Mouse (Mus musculus) lung, postnatal 25 days (tissue): Measurements from ENCODE around the gene Arhgef10l.

Source experiments
- DNase-seq: peaks from one replicate; pipeline ENCODE4 v3.0.0; 2022; ENCODE audit warnings: low spot score

Gene Arhgef10l

GRCm38 (mm10) chr4:140665760-140666159, at the start of gene Arhgef10l:
Gene Arhgef10l (minus strand): TSS chr4:140666012.
- DNase-seq = peak; percentile 82

- DNase-seq = no peak
These were observed 48.8 kb upstream of the Arhgef10l start for GRCm38 (mm10) chr4:140714586-140714985.

- DNase-seq = peak; percentile 92
These were observed 47.9 kb upstream of the Arhgef10l start for GRCm38 (mm10) chr4:140713480-140714365.

GRCm38 (mm10) chr4:140711360-140711759, 45.5 kb upstream of the Arhgef10l start:
- no peak for DNase-seq

GRCm38 (mm10) chr4:140710781-140711180, 45.0 kb upstream of the Arhgef10l start:
- no peak for DNase-seq

GRCm38 (mm10) chr4:140709617-140710016, 43.8 kb upstream of the Arhgef10l start:
- DNase-seq = no peak

- DNase-seq = no peak
These were observed 43.3 kb upstream of the Arhgef10l start for GRCm38 (mm10) chr4:140709111-140709510.

GRCm38 (mm10) chr4:140708297-140708927, 42.6 kb upstream of the Arhgef10l start:
- peak; percentile 68 for DNase-seq

- no peak for DNase-seq
These were observed 41.8 kb upstream of the Arhgef10l start for GRCm38 (mm10) chr4:140707615-140708014.

GRCm38 (mm10) chr4:140704166-140704565, 38.4 kb upstream of the Arhgef10l start:
- no peak for DNase-seq

GRCm38 (mm10) chr4:140703636-140704035, 37.8 kb upstream of the Arhgef10l start:
- DNase-seq = no peak

GRCm38 (mm10) chr4:140702611-140703327, 37.0 kb upstream of the Arhgef10l start:
- peak; percentile 84 for DNase-seq

GRCm38 (mm10) chr4:140701716-140702561, 36.1 kb upstream of the Arhgef10l start:
- no peak for DNase-seq

GRCm38 (mm10) chr4:140701049-140701715, 35.4 kb upstream of the Arhgef10l start:
- peak; percentile 68 for DNase-seq

- no peak for DNase-seq
These were observed 34.6 kb upstream of the Arhgef10l start, which contains the start of gene Rcc2 for GRCm38 (mm10) chr4:140700269-140701018. Gene Rcc2 (plus strand): TSS chr4:140700541.

- DNase-seq = peak; percentile 89
These were observed 33.8 kb upstream of the Arhgef10l start for GRCm38 (mm10) chr4:140699441-140700127.

- DNase-seq = no peak
These were observed 30.1 kb upstream of the Arhgef10l start for GRCm38 (mm10) chr4:140695675-140696585.

GRCm38 (mm10) chr4:140695146-140695545, 29.3 kb upstream of the Arhgef10l start:
- no peak for DNase-seq
